Mouse (Mus musculus) right cerebral cortex, postnatal 36 days (tissue): ENCODE data around the gene Hspe1.
"Not testable (repeated sequence)": the region's sequence is repeated elsewhere in the genome, so short reads cannot be mapped to it uniquely, and the experiment has no call there.

Experiments
- DNase-seq, 2 experiments: peaks; one replicate each; pipeline ENCODE4 v3.0.0; 2022; ENCODE audit warnings: low spot score in 2 of 2, mixed read lengths in 1 of 2

Hspe1 gene

DNA sequence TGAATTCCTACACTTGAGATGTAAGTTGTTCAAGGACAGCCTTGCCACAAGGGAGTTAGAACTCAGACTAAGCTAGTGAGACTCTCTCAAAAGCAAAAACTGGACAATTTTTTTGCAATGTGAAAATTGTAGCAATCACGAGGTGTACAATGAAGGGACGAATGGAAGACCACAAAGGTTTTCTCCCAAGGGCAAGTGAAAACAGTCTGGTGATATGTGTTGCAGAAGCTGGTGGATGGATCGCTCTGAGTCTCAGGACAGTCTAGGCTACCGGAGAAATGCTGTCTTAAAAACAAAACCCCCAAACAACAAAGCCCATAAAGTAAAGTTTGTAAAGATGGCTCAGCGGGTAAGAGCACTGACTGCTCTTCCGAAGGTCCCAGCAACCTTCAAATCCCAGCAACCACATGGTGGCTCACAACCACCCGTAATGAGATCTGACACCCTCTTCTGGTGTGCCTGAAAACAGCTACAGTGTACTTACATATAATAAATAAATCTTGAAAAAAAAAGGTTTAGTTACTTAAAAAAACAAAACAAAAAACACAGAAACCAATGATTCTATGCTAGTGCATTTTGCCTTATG is 2.1 kb upstream of the Hspe1 start:
- no peak for DNase-seq

GRCm38 (mm10) chr1:55086868-55087400 is 998 bp upstream of the Hspe1 start:
- DNase-seq, result no peak

DNA sequence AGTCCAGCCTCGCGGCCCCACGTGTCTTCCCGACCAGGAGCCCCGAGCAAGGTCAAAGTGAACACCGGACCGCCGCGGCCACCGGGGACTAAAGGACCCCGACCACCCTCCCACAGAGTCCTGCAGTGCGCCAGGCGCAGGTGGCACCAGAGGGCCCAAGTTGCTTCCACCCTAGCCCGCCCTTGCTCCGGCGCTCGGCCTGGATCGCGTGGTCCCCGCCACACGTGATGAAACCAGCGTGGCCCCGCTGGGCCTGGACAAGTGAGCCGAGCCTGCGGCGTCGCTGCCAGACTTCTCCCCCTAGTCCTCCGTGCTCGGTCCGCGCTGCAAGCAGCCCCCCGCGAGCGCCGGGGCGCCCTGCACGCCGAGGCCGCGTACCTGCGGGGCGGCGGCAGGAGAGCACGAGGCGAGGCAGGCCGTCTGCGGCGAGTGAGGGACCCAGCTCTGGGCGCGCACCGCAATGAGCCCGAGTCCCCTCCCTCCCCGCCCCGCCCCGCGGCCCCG is 479 bp upstream of the Hspe1 start:
- DNase-seq, result peak in 1 of 2 experiments; percentile 55

GRCm38 (mm10) chr1:55088611-55089497 is 922 bp downstream of the Hspe1 start:
- no peak for DNase-seq

DNA sequence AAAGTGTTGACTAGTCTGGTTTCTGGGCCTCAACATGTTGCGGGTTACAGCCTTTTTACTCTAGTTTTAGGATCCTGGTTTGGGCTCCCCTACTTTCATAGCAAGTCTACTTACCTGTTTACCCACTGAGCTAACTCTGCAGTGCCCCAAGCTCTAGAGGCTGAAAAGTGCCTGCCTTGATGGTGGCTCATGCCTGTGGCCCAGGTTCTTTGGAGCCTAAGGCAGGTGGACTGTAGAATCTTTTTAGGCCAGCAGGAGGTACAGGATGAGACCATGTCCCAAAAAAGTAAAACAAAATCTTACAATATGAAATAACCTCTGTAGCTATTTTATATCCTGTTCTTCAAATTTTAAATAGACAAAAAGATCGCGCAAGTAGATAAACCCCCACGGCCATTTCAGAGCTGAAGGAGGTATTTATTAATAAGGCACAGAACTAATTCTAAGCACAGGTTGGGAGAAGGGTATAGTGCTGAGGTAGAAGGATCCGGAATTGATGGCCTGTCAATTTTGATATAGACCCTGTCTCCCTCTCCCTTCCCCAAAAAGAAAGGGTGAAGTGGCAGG is 1.6 kb downstream of the Hspe1 start:
- no peak for DNase-seq

DNA sequence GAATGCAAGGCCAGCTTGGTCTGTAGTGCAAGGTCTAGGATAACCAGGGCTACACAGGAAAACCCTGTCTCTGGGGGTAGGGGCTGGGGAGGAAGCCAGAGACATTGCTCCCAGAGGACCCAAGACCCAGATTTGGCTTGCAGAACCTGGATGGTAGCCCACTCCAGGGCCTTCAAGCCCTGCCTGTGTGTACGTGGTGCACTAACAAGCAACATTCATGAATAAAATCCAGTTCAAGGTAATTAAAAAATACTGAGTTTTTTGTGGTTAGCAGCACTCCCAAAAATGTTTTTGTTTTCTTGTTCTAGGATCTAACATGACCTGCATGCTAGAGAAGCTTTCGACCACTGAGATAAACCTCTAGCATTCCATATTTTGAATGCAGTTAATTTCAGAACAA is 4.1 kb downstream of the Hspe1 start:
- DNase-seq, result no peak

DNA sequence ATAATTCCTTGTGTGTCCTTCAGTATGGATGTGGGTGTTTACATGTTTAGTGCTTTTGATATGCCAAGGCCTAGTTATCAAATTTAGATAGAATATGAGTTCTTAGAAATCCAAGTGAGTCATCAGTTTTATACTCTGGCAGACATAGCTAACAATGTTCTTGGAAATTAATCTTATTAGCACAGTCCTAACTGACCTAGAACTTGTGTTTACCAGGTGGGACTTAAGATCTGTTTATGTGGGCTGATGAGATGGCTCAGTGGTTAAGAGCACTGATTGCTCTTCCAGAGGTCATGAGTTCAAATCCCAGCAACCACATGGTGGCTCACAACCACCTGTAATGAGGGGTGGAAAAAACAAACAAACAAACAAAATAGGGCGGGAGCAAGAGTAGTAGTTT is 4.5 kb downstream of the Hspe1 start:
- no peak for DNase-seq

DNA sequence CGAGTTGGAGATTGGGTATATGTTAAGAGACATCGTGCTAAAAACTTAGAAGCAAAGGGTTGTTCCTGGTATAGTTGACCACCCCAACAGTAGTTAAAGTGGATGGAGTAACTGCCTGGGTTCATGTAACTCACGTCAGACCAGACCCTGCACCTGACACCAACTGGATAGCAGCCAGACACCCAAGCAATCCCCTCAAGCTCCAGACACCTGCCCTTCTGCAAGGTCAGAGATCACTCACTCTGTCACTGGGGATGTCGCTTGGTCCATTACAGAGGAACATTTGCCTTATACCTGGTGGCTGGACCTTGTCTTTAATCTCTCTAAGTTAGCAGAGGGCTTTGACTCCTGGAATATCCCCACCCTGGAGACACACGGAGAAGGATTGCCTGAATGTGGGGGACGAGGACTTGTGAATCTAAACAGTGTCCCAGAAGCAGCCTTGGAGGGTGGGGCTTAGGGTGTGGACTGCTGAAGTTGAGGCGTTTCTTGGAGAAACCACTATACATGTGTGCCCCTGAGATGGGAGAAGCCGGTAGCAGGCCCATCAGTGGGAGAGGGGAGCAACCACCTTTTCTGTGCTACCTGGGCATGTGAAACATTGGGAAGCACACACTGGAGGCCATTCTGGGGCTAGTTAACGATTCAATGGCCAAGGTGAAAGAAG is 19.1 kb downstream of the Hspe1 start:
- no peak for DNase-seq

GRCm38 (mm10) chr1:55107644-55108043 is 19.7 kb downstream of the Hspe1 start:
- DNase-seq, result no peak

GRCm38 (mm10) chr1:55108473-55108872 is 20.5 kb downstream of the Hspe1 start:
- DNase-seq, result no peak

- DNase-seq, result no peak
Measured at GRCm38 (mm10) chr1:55109066-55109766, 21.3 kb downstream of the Hspe1 start.

- no peak for DNase-seq
Measured at GRCm38 (mm10) chr1:55123046-55123445, 35.1 kb downstream of the Hspe1 start.

DNA sequence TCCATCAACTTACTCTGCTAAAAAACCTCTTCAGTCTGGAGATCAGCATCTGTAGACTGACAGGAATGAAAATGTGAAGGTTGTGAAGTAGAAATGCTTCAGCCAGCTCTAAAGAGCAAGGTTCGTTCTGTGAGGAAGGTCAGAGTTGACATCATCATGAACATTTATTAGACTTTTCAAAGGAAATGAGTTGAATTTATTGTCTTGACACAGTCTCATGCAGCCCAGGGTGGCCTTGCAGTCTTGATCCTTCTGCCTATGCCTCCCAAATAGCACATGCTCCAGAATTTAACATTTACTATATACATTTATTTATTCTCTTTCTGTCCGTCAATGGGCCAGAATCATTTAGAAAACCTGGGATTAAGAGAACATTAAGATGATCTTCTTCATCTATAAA is 35.6 kb downstream of the Hspe1 start:
- no peak for DNase-seq

DNA sequence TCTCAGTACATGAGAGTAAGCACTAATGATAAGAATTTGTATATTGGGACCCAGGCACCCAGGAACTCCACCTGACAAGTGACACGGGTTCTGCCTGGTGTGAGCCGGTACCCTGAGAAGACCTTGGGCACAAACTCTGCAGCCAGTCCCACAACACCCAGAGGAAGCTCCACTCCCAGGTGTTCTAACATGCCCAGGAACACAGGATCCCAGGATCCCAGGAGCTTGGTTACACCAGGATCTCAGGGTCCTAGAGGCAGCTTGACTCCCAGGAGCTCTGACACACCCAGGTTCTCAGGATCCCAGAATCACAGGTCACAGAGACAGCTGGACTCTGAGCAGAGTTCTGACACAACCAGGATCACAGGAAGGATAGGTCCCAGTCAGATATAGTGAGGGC is 36.2 kb downstream of the Hspe1 start:
- not testable (repeated sequence) for DNase-seq

DNA sequence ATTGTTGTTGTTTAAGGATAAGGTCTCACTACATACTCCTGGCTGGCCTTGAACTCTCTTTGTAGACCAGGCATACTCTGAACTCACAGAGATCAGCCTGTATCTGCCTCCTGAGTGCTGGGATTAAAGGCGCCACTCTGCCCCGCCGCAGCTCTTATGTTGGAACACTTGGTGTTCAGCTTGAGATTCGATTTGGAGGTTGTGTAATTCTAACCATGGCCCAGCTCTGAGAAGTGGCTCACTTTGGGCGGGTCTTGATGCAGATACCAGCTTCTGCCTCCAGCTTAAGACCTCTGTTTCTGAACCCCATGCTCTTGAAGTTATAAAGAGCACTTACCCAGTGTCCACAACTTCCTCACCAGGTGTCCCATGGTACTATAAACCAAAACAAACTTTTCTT is 41.8 kb downstream of the Hspe1 start:
- DNase-seq, result no peak

GRCm38 (mm10) chr1:55130190-55130916 is 42.4 kb downstream of the Hspe1 start:
- no peak for DNase-seq

- peak; percentile 86 to 87 for DNase-seq
Measured at GRCm38 (mm10) chr1:55130943-55131401, 43.0 kb downstream of the Hspe1 start, which contains the start of gene Mob4. Gene Mob4 (plus strand): TSS chr1:55131231.

GRCm38 (mm10) chr1:55131424-55132014 is 43.6 kb downstream of the Hspe1 start:
- DNase-seq, result peak in 1 of 2 experiments; percentile 29

- no peak for DNase-seq
Measured at GRCm38 (mm10) chr1:55132308-55132707, 44.4 kb downstream of the Hspe1 start.

DNA sequence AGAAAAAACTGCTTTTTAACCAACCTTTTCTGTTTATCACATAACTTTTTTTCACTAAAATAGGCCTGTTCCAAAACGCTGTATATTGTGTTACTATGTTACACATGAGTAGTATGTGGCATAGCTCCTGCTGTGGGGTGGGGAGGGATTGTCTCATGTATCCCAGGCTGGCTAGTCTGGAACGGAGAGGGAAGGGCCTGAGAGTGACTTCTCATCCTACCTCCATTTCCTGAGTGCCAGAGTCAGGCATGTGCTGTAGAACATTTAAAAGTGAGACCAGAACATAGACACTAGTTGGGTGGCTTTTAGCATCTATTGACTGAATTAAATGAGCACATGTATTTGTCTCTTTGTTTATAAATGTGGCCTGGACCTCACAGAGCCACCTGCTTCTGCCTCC is 45.2 kb downstream of the Hspe1 start:
- DNase-seq, result no peak
